Mouse (Mus musculus): Measurements from ENCODE around the gene Hist1h3c. TPM values are rescaled to one million over a fixed set of nuclear protein-coding genes. Genes with fewer than 3 reads are reported as not detected.
A peak's percentile ranks its signal among the peaks of the same experiment; 100 is the strongest.
"Not testable (repeated sequence)": the region's sequence is repeated elsewhere in the genome, so short reads cannot be mapped to it uniquely, and the experiment has no call there.

Hist1h3c gene
- total and polyA plus RNA-seq, 3 experiments: 2.5 TPM; not detected in 2

GRCm38 (mm10) chr13:23763242-23763585 lies 17.8 kb upstream of the Hist1h3c start:
- Histone ChIP-seq H3K79me2 (replicated peaks; ENCODE audit: control insufficient read depth, insufficient read depth, low read length) (no peaks in the 10 kb centered on the region), H3K9ac (ENCODE audit: low read depth, low read length) (no peak overlapping the region), H3K27ac (peak overlapping the region; percentile 30; the same call in 1 of the 2 replicates), H3K4me1 (ENCODE audit: control insufficient read depth, insufficient read depth, low read length) (no peaks in the 10 kb centered on the region), H3K4me3 (peak overlapping the region; percentile 66), H3K36me3 (ENCODE audit: control insufficient read depth, insufficient read depth, low read length) (peaks cover 2% of the 10 kb centered on the region), H3K27me3 (ENCODE audit: control insufficient read depth, insufficient read depth, low read length) (no peaks in the 10 kb centered on the region)
- no peak for DNase-seq
- TF ChIP-seq POLR2A (IDR thresholded peaks at IDR 0.05; ENCODE audit: insufficient read depth, low read depth, low read length) (no peak), EP300 (IDR thresholded peaks at IDR 0.05; ENCODE audit: insufficient read depth, low read depth, low read length) (no peak), CTCF (IDR thresholded peaks at IDR 0.05) (no peak)
- intact Hi-C loops (cut with DNase I): loop anchor here (5.0 to 10.0 kb wide), 2 partner anchors 341 to 398 kb away; partner anchors contain the start of genes Abt1 and Zfp322a
- WGBS: 4% methylated on average over 10 of the region's 10 CpGs

- H3K9ac ChIP-seq (ENCODE audit: low read depth, low read length): peak within 1 kb of the TSS; percentile 68
- peak; percentile 69 to 73 for DNase-seq
- peak; percentile 76 for TF ChIP-seq POLR2A (IDR thresholded peaks at IDR 0.05; ENCODE audit: insufficient read depth, low read depth, low read length)
- H3K79me2 ChIP-seq (replicated peaks; ENCODE audit: control insufficient read depth, insufficient read depth, low read length); H3K36me3 ChIP-seq (ENCODE audit: control insufficient read depth, insufficient read depth, low read length); H3K27me3 ChIP-seq (ENCODE audit: control insufficient read depth, insufficient read depth, low read length); H3K4me1 ChIP-seq (ENCODE audit: control insufficient read depth, insufficient read depth, low read length): not testable (repeated sequence)
- WGBS: 1% methylated on average over 32 of the region's 52 CpGs
- peak within 1 kb of the TSS; percentile 76 for H3K27ac ChIP-seq
- H3K4me3 ChIP-seq: peak within 1 kb of the TSS; percentile 66
- intact Hi-C loops (cut with DNase I): loop anchor here (5.0 to 10.0 kb wide), 2 partner anchors 340 to 397 kb away; partner anchors contain the start of genes Abt1 and Zfp322a
Measured at GRCm38 (mm10) chr13:23761871-23762821, 16.7 kb upstream of the Hist1h3c start, which contains the start of gene Hist1h3a. TSS of gene Hist1h3a (minus strand) at chr13:23762386.

- Histone ChIP-seq H3K9ac (ENCODE audit: low read depth, low read length) (peak within 1 kb of the TSS; percentile 68), H3K79me2 (replicated peaks; ENCODE audit: control insufficient read depth, insufficient read depth, low read length) (no peaks in the 10 kb centered on the region), H3K4me1 (ENCODE audit: control insufficient read depth, insufficient read depth, low read length) (peaks cover 1% of the 10 kb centered on the region), H3K27ac (peak within 1 kb of the TSS; percentile 76), H3K36me3 (ENCODE audit: control insufficient read depth, insufficient read depth, low read length) (peaks cover 2% of the 10 kb centered on the region), H3K4me3 (peak within 1 kb of the TSS; percentile 56), H3K27me3 (ENCODE audit: control insufficient read depth, insufficient read depth, low read length) (no peaks in the 10 kb centered on the region)
- DNase-seq: peak; percentile 96 to 97
- intact Hi-C loops (cut with DNase I): loop anchor here (5.0 to 10.0 kb wide), 2 partner anchors 339 to 396 kb away; partner anchors contain the start of genes Abt1 and Zfp322a
- TF ChIP-seq POLR2A (IDR thresholded peaks at IDR 0.05; ENCODE audit: insufficient read depth, low read depth, low read length) (peak; percentile 89), EP300 (IDR thresholded peaks at IDR 0.05; ENCODE audit: insufficient read depth, low read depth, low read length) (0 out of 2 replicates have a peak, but pooled peaks have one; percentile 41), CTCF (IDR thresholded peaks at IDR 0.05) (no peak)
- under 1% methylated on average over 62 of the region's 72 CpGs for WGBS
Measured at GRCm38 (mm10) chr13:23760972-23761864, 15.8 kb upstream of the Hist1h3c start, which contains the start of gene Hist1h4a. TSS of gene Hist1h4a (minus strand) at chr13:23761230.

- Histone ChIP-seq H3K27ac (peak overlapping the region; percentile 59), H3K27me3 (ENCODE audit: control insufficient read depth, insufficient read depth, low read length) (no peaks in the 10 kb centered on the region), H3K36me3 (ENCODE audit: control insufficient read depth, insufficient read depth, low read length) (peaks cover 2% of the 10 kb centered on the region), H3K4me1 (ENCODE audit: control insufficient read depth, insufficient read depth, low read length) (peaks cover 1% of the 10 kb centered on the region), H3K4me3 (peak overlapping the region; percentile 56), H3K79me2 (replicated peaks; ENCODE audit: control insufficient read depth, insufficient read depth, low read length) (no peaks in the 10 kb centered on the region), H3K9ac (ENCODE audit: low read depth, low read length) (peak overlapping the region; percentile 67; the same call in 1 of the 2 replicates)
- TF ChIP-seq CTCF (IDR thresholded peaks at IDR 0.05) (no peak), POLR2A (IDR thresholded peaks at IDR 0.05; ENCODE audit: insufficient read depth, low read depth, low read length) (no peak), EP300 (IDR thresholded peaks at IDR 0.05; ENCODE audit: insufficient read depth, low read depth, low read length) (no peak)
- 5% methylated on average over 23 of the region's 27 CpGs for WGBS
- intact Hi-C loops (cut with DNase I): loop anchor here (5.0 to 10.0 kb wide), 2 partner anchors 338 to 396 kb away; partner anchors contain the start of genes Abt1 and Zfp322a
- DNase-seq: no peak
Measured at GRCm38 (mm10) chr13:23760240-23760971, 15.0 kb upstream of the Hist1h3c start.

GRCm38 (mm10) chr13:23759916-23760239 lies 14.5 kb upstream of the Hist1h3c start:
- TF ChIP-seq CTCF (IDR thresholded peaks at IDR 0.05): no peak
- no peak for TF ChIP-seq POLR2A (IDR thresholded peaks at IDR 0.05; ENCODE audit: insufficient read depth, low read depth, low read length)
- no peak for TF ChIP-seq EP300 (IDR thresholded peaks at IDR 0.05; ENCODE audit: insufficient read depth, low read depth, low read length)
- Histone ChIP-seq H3K36me3 (ENCODE audit: control insufficient read depth, insufficient read depth, low read length) (peaks cover 2% of the 10 kb centered on the region), H3K4me3 (no peak overlapping the region), H3K4me1 (ENCODE audit: control insufficient read depth, insufficient read depth, low read length) (peaks cover 1% of the 10 kb centered on the region), H3K9ac (ENCODE audit: low read depth, low read length) (no peak overlapping the region), H3K79me2 (replicated peaks; ENCODE audit: control insufficient read depth, insufficient read depth, low read length) (no peaks in the 10 kb centered on the region), H3K27ac (no peak overlapping the region), H3K27me3 (ENCODE audit: control insufficient read depth, insufficient read depth, low read length) (no peaks in the 10 kb centered on the region)
- DNase-seq: no peak
- intact Hi-C loops (cut with DNase I): loop anchor here (5.0 to 10.0 kb wide), 2 partner anchors 338 to 395 kb away; partner anchors contain the start of genes Abt1 and Zfp322a
- 55% methylated on average over 1 of the region's 1 CpGs for WGBS
